Mouse (Mus musculus) yolk sac, embryonic 10.5 days (tissue): ENCODE results near the gene Gucy1b1.

Experiments used
- DNase-seq: peaks from one replicate; pipeline ENCODE4 v3.0.0-alpha.2; 2017; ENCODE audit warnings: low spot score

Gene Gucy1b1

GRCm38 (mm10) chr3:82030008-82030748 is 44.3 kb downstream of the Gucy1b1 start:
- no peak for DNase-seq

- DNase-seq: peak; percentile 24
These were observed 45.3 kb downstream of the Gucy1b1 start for GRCm38 (mm10) chr3:82029229-82029628.

GRCm38 (mm10) chr3:82027286-82027685 is 47.2 kb downstream of the Gucy1b1 start:
- DNase-seq: no peak

GRCm38 (mm10) chr3:82023065-82023464 is 51.4 kb downstream of the Gucy1b1 start:
- no peak for DNase-seq

GRCm38 (mm10) chr3:82022421-82022920 is 52.0 kb downstream of the Gucy1b1 start:
- DNase-seq: no peak

GRCm38 (mm10) chr3:82014148-82014703 is 60.3 kb downstream of the Gucy1b1 start:
- DNase-seq: no peak

- no peak for DNase-seq
These were observed 67.5 kb downstream of the Gucy1b1 start for GRCm38 (mm10) chr3:82007002-82007401.

- no peak for DNase-seq
These were observed 78.5 kb downstream of the Gucy1b1 start for GRCm38 (mm10) chr3:81995988-81996387.

- DNase-seq: no peak
These were observed 79.1 kb downstream of the Gucy1b1 start for GRCm38 (mm10) chr3:81995371-81995770.

- DNase-seq: no peak
These were observed 84.0 kb downstream of the Gucy1b1 start for GRCm38 (mm10) chr3:81990531-81990930.

GRCm38 (mm10) chr3:81989692-81990141 is 84.8 kb downstream of the Gucy1b1 start:
- peak; percentile 58 for DNase-seq

GRCm38 (mm10) chr3:81987628-81988027 is 86.9 kb downstream of the Gucy1b1 start:
- DNase-seq: no peak

- no peak for DNase-seq
These were observed 88.4 kb downstream of the Gucy1b1 start for GRCm38 (mm10) chr3:81986103-81986502.

- no peak for DNase-seq
These were observed 89.4 kb downstream of the Gucy1b1 start for GRCm38 (mm10) chr3:81985100-81985499.

GRCm38 (mm10) chr3:81983120-81983895 is 91.2 kb downstream of the Gucy1b1 start:
- no peak for DNase-seq
